Mouse (Mus musculus) CD4-positive helper T cell, adult 2 months (primary cell): Measurements from ENCODE around the gene Mybpc3.

Source experiments
- DNase-seq: peaks from one replicate; pipeline ENCODE4 v3.0.0-alpha.2; 2012; ENCODE audit warnings: low read depth, missing footprints, low spot score

Gene Mybpc3

GRCm38 (mm10) chr2:91117585-91118275 lies at the start of gene Mybpc3:
Gene Mybpc3, plus strand, starts transcription at chr2:91118144.
- no peak for DNase-seq

- no peak for DNase-seq
These were observed 49.6 kb upstream of the Mybpc3 start for GRCm38 (mm10) chr2:91068162-91068871.

GRCm38 (mm10) chr2:91068872-91069165 lies 49.1 kb upstream of the Mybpc3 start:
- DNase-seq = no peak

- no peak for DNase-seq
These were observed 48.5 kb upstream of the Mybpc3 start for GRCm38 (mm10) chr2:91069306-91070000.

- peak; percentile 95 for DNase-seq
These were observed 47.7 kb upstream of the Mybpc3 start, which contains the start of gene Slc39a13 for GRCm38 (mm10) chr2:91070076-91070800. Gene Slc39a13, minus strand, starts transcription at chr2:91070417.

- no peak for DNase-seq
These were observed 46.9 kb upstream of the Mybpc3 start for GRCm38 (mm10) chr2:91071059-91071458.

GRCm38 (mm10) chr2:91072092-91072491 lies 45.9 kb upstream of the Mybpc3 start:
- no peak for DNase-seq

GRCm38 (mm10) chr2:91077957-91078313 lies 40.0 kb upstream of the Mybpc3 start:
- no peak for DNase-seq

GRCm38 (mm10) chr2:91078314-91079025 lies 39.5 kb upstream of the Mybpc3 start:
- peak; percentile 62 for DNase-seq

GRCm38 (mm10) chr2:91079026-91079384 lies 38.9 kb upstream of the Mybpc3 start:
- no peak for DNase-seq

- DNase-seq = peak; percentile 63
These were observed 37.0 kb upstream of the Mybpc3 start for GRCm38 (mm10) chr2:91080784-91081513.

- DNase-seq = no peak
These were observed 35.9 kb upstream of the Mybpc3 start, which contains the start of gene Spi1 for GRCm38 (mm10) chr2:91081775-91082695. Gene Spi1, plus strand, starts transcription at chr2:91082390.

GRCm38 (mm10) chr2:91082844-91083243 lies 35.1 kb upstream of the Mybpc3 start:
- peak; percentile 75 for DNase-seq

- no peak for DNase-seq
These were observed 34.5 kb upstream of the Mybpc3 start for GRCm38 (mm10) chr2:91083366-91083940.

- DNase-seq = no peak
These were observed 33.6 kb upstream of the Mybpc3 start for GRCm38 (mm10) chr2:91084179-91084820.

- no peak for DNase-seq
These were observed 32.2 kb upstream of the Mybpc3 start for GRCm38 (mm10) chr2:91085494-91086391.

- no peak for DNase-seq
These were observed 31.3 kb upstream of the Mybpc3 start for GRCm38 (mm10) chr2:91086392-91087237.
